Mouse (Mus musculus): ENCODE measurements around the gene Efhd2. TPM values are rescaled to one million over a fixed set of nuclear protein-coding genes. Genes with fewer than 3 reads are reported as not detected.
A peak's percentile ranks its signal among the peaks of the same experiment; 100 is the strongest.

The Efhd2 gene
- 75.3 and 90.6 TPM in 2 replicates for polyA plus RNA-seq (2016; fragmentation: Nextera tagmentation; extraction: Ambion mirVana)

GRCm38 (mm10) chr4:141874601-141875460, at the start of gene Efhd2:
Efhd2 (minus strand) TSS chr4:141874920.
- under 1% methylated on average over 57 of the region's 73 CpGs for WGBS
- Histone ChIP-seq H3K36me3 (replicated peaks) (no peaks in the 10 kb centered on the region), H3K9me3 (no peaks in the 10 kb centered on the region), H3K9ac (peak within 1 kb of the TSS; percentile 81), H3K4me1 (peaks cover 52% of the 10 kb centered on the region), H3K27ac (peak within 1 kb of the TSS; percentile 72), H3K4me2 (peak within 1 kb of the TSS; percentile 94), H3K27me3 (peaks cover 10% of the 10 kb centered on the region), H3K4me3 (replicated peaks) (peak within 1 kb of the TSS; percentile 78)
- ATAC-seq (ENCODE audit: low FRiP score) = peak; percentile 92

GRCm38 (mm10) chr4:141923961-141924360, 49.2 kb upstream of the Efhd2 start:
- Histone ChIP-seq H3K9ac (no peak overlapping the region), H3K27me3 (no peaks in the 10 kb centered on the region), H3K4me3 (replicated peaks) (no peak overlapping the region), H3K9me3 (no peaks in the 10 kb centered on the region), H3K27ac (no peak overlapping the region), H3K4me1 (peaks cover 5% of the 10 kb centered on the region), H3K36me3 (replicated peaks) (no peaks in the 10 kb centered on the region), H3K4me2 (no peak overlapping the region)
- ATAC-seq (ENCODE audit: low FRiP score) = no peak
- WGBS = 88% methylated on average over 11 of the region's 11 CpGs

- Histone ChIP-seq H3K27ac (no peak overlapping the region), H3K4me3 (replicated peaks) (no peak overlapping the region), H3K27me3 (no peaks in the 10 kb centered on the region), H3K9ac (no peak overlapping the region), H3K36me3 (replicated peaks) (no peaks in the 10 kb centered on the region), H3K4me1 (no peaks in the 10 kb centered on the region), H3K4me2 (no peak overlapping the region), H3K9me3 (no peaks in the 10 kb centered on the region)
- no peak for ATAC-seq (ENCODE audit: low FRiP score)
- 85% methylated on average over 10 of the region's 10 CpGs for WGBS
Measured at GRCm38 (mm10) chr4:141920391-141920790, 45.7 kb upstream of the Efhd2 start.

GRCm38 (mm10) chr4:141917735-141918419, 43.2 kb upstream of the Efhd2 start:
- Histone ChIP-seq H3K27ac (no peak overlapping the region), H3K36me3 (replicated peaks) (no peaks in the 10 kb centered on the region), H3K9ac (no peak overlapping the region), H3K9me3 (no peaks in the 10 kb centered on the region), H3K4me2 (no peak overlapping the region), H3K4me3 (replicated peaks) (no peak overlapping the region), H3K4me1 (peaks cover 5% of the 10 kb centered on the region; the same call in 1 of the 2 replicates), H3K27me3 (no peaks in the 10 kb centered on the region)
- 74% methylated on average over 7 of the region's 7 CpGs for WGBS
- ATAC-seq (ENCODE audit: low FRiP score) = no peak

GRCm38 (mm10) chr4:141914040-141914439, 39.3 kb upstream of the Efhd2 start:
- no peak for ATAC-seq (ENCODE audit: low FRiP score)
- Histone ChIP-seq H3K27me3 (no peaks in the 10 kb centered on the region), H3K9ac (no peak overlapping the region), H3K4me3 (replicated peaks) (no peak overlapping the region), H3K9me3 (no peaks in the 10 kb centered on the region), H3K4me1 (peaks cover 5% of the 10 kb centered on the region; the same call in 1 of the 2 replicates), H3K36me3 (replicated peaks) (no peaks in the 10 kb centered on the region), H3K4me2 (no peak overlapping the region), H3K27ac (no peak overlapping the region)
- 56% methylated on average over 7 of the region's 7 CpGs for WGBS

GRCm38 (mm10) chr4:141913201-141913993, 38.7 kb upstream of the Efhd2 start:
- Histone ChIP-seq H3K9ac (no peak overlapping the region), H3K27ac (no peak overlapping the region), H3K27me3 (no peaks in the 10 kb centered on the region), H3K4me3 (replicated peaks) (no peak overlapping the region), H3K4me1 (peaks cover 5% of the 10 kb centered on the region; the same call in 1 of the 2 replicates), H3K4me2 (no peak overlapping the region), H3K36me3 (replicated peaks) (no peaks in the 10 kb centered on the region), H3K9me3 (no peaks in the 10 kb centered on the region)
- WGBS = 78% methylated on average over 12 of the region's 13 CpGs
- ATAC-seq (ENCODE audit: low FRiP score) = no peak

- no peak overlapping the region for H3K4me2 ChIP-seq
- H3K36me3 ChIP-seq (replicated peaks) = no peaks in the 10 kb centered on the region
- H3K27me3 ChIP-seq = no peaks in the 10 kb centered on the region
- no peak overlapping the region for H3K4me3 ChIP-seq (replicated peaks)
- H3K9ac ChIP-seq = no peak overlapping the region
- no peak overlapping the region for H3K27ac ChIP-seq
- WGBS = 80% methylated on average over 9 of the region's 9 CpGs
- ATAC-seq (ENCODE audit: low FRiP score) = no peak
- H3K4me1 ChIP-seq = peaks cover 38% of the 10 kb centered on the region
- no peaks in the 10 kb centered on the region for H3K9me3 ChIP-seq
Measured at GRCm38 (mm10) chr4:141904710-141905109, 30.0 kb upstream of the Efhd2 start.

- Histone ChIP-seq H3K36me3 (replicated peaks) (no peaks in the 10 kb centered on the region), H3K4me2 (no peak overlapping the region), H3K27ac (peak overlapping the region; percentile 96), H3K9me3 (no peaks in the 10 kb centered on the region), H3K4me1 (peaks cover 60% of the 10 kb centered on the region), H3K4me3 (replicated peaks) (no peak overlapping the region), H3K9ac (0 out of 2 replicates have a peak overlapping the region, but pooled peaks have one; percentile 5), H3K27me3 (no peaks in the 10 kb centered on the region)
- no peak for ATAC-seq (ENCODE audit: low FRiP score)
- WGBS = 78% methylated on average over 8 of the region's 8 CpGs
Measured at GRCm38 (mm10) chr4:141902479-141902858, 27.7 kb upstream of the Efhd2 start.

GRCm38 (mm10) chr4:141901711-141902478, 27.2 kb upstream of the Efhd2 start:
- 14% methylated on average over 17 of the region's 17 CpGs for WGBS
- Histone ChIP-seq H3K27me3 (no peaks in the 10 kb centered on the region), H3K27ac (peak overlapping the region; percentile 96), H3K4me2 (peak overlapping the region; percentile 25), H3K9me3 (no peaks in the 10 kb centered on the region), H3K36me3 (replicated peaks) (no peaks in the 10 kb centered on the region), H3K4me3 (replicated peaks) (no peak overlapping the region), H3K9ac (0 out of 2 replicates have a peak overlapping the region, but pooled peaks have one; percentile 31), H3K4me1 (peaks cover 65% of the 10 kb centered on the region)
- peak; percentile 82 for ATAC-seq (ENCODE audit: low FRiP score)

- H3K36me3 ChIP-seq (replicated peaks) = no peaks in the 10 kb centered on the region
- H3K4me1 ChIP-seq = peaks cover 69% of the 10 kb centered on the region
- H3K9ac ChIP-seq = no peak overlapping the region
- H3K27me3 ChIP-seq = no peaks in the 10 kb centered on the region
- WGBS = 39% methylated on average over 11 of the region's 11 CpGs
- H3K27ac ChIP-seq = peak overlapping the region; percentile 96
- H3K9me3 ChIP-seq = no peaks in the 10 kb centered on the region
- H3K4me2 ChIP-seq = 0 out of 2 replicates have a peak overlapping the region, but pooled peaks have one; percentile 10
- no peak for ATAC-seq (ENCODE audit: low FRiP score)
- no peak overlapping the region for H3K4me3 ChIP-seq (replicated peaks)
Measured at GRCm38 (mm10) chr4:141900421-141900820, 25.7 kb upstream of the Efhd2 start.

- H3K27ac ChIP-seq = peak overlapping the region; percentile 96
- no peaks in the 10 kb centered on the region for H3K9me3 ChIP-seq
- H3K9ac ChIP-seq = no peak overlapping the region
- H3K36me3 ChIP-seq (replicated peaks) = no peaks in the 10 kb centered on the region
- H3K4me2 ChIP-seq = peak overlapping the region; percentile 10; the same call in 1 of the 2 replicates
- no peaks in the 10 kb centered on the region for H3K27me3 ChIP-seq
- WGBS = 1% methylated on average over 8 of the region's 8 CpGs
- ATAC-seq (ENCODE audit: low FRiP score) = peak; percentile 34
- H3K4me3 ChIP-seq (replicated peaks) = no peak overlapping the region
- peaks cover 69% of the 10 kb centered on the region for H3K4me1 ChIP-seq
Measured at GRCm38 (mm10) chr4:141899936-141900335, 25.2 kb upstream of the Efhd2 start.

Measured in forebrain, embryonic 12.5 days (tissue).